Mouse (Mus musculus): Measurements from ENCODE around the gene Dglucy. TPM values are rescaled to one million over a fixed set of nuclear protein-coding genes. Genes with fewer than 3 reads are reported as not detected.

Gene Dglucy
- total RNA-seq, 1 experiment from 2014 or later = 16.2 TPM

DNA sequence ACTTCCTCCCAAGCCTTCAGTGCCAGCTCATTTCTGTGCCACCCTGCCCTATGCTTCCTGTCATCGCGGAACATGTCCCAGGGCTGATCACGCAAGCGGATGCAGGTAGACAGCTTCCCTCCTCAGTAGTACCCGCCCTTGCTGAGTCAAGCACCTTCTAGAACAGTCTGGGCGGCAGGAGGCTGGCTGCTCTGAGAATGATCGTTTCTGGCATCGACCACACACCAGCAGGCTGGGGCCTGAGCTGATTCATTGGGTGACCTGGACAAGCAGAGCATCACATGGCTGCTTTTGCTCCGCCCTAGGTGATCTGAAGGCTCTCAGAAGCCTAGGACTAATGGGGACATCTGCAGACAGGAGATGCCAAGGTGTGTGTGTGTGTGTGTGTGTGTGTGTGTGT is 124.9 kb downstream of the Dglucy start:
- peak; percentile 44; the same call in 1 of the 2 replicates for ATAC-seq (ENCODE audit: extremely low read depth, insufficient number of reproducible peaks, low FRiP score, poor library complexity, severe bottlenecking)

GRCm38 (mm10) chr12:100906861-100907260 is 128.0 kb downstream of the Dglucy start:
- ATAC-seq (ENCODE audit: extremely low read depth, insufficient number of reproducible peaks, low FRiP score, poor library complexity, severe bottlenecking) = no peak

- no peak for ATAC-seq (ENCODE audit: extremely low read depth, insufficient number of reproducible peaks, low FRiP score, poor library complexity, severe bottlenecking)
Measured at GRCm38 (mm10) chr12:100907598-100908297, 128.9 kb downstream of the Dglucy start, which contains the start of gene Gpr68. Gpr68 (minus strand) TSS chr12:100908198.

- ATAC-seq (ENCODE audit: extremely low read depth, insufficient number of reproducible peaks, low FRiP score, poor library complexity, severe bottlenecking) = no peak
Measured at GRCm38 (mm10) chr12:100908298-100909034, 129.6 kb downstream of the Dglucy start.

GRCm38 (mm10) chr12:100909765-100910164 is 130.9 kb downstream of the Dglucy start:
- no peak for ATAC-seq (ENCODE audit: extremely low read depth, insufficient number of reproducible peaks, low FRiP score, poor library complexity, severe bottlenecking)

- ATAC-seq (ENCODE audit: extremely low read depth, insufficient number of reproducible peaks, low FRiP score, poor library complexity, severe bottlenecking) = no peak
Measured at GRCm38 (mm10) chr12:100910731-100911130, 131.9 kb downstream of the Dglucy start.

DNA sequence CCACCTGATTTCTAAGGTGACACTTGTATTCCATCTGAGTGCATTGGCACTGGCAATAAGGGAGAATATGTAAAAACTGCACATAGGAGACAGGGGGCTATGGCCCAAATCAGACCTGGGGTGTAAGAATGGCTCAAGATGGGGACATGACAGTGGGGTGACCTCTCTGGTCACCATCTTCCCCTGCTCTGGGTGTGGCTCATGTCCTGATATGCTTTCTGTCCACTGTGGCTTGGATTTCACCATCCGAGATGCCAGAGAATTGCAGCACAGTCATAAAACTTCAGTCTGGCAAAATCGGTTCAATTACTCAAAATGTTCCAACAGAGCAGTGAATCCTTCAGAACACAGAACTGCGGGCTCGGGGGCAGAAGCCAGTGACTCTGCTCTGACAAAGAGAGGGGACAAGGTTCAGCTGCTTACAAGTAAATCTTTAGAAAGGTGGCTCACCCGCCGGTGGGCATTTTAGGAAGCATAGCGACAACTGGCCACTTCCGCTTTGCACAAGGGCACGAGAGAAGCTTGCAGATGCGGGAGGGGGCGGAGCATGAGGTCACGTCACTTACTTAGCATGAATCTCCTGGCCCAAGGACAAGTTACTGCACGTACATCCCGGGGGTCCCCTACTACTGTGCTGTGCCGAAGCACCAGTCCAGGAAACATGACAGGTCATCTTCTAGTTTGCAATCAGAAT is 145.9 kb downstream of the Dglucy start:
- ATAC-seq (ENCODE audit: extremely low read depth, insufficient number of reproducible peaks, low FRiP score, poor library complexity, severe bottlenecking) = peak; percentile 73

GRCm38 (mm10) chr12:100925644-100926619 is 147.1 kb downstream of the Dglucy start:
- peak; percentile 55; the same call in 1 of the 2 replicates for ATAC-seq (ENCODE audit: extremely low read depth, insufficient number of reproducible peaks, low FRiP score, poor library complexity, severe bottlenecking)

DNA sequence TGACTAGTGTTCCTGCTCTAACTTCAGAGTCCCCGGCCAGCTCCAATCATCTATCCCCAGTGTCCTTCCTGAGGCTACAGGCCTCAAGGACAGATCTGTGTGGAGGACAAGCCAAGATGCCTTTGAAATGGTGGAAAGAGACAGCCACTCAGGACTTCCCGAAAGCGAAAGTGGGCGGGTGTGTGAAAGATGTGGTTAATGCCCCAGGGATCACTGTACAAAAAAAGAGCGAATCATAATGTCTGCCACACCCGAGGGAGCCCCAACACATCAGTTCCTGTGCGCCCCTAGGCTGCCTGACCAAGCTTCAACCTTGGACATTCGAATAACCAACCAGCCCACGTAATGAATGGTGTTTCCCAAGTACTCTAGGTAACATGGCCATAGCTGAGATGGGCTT is 149.4 kb downstream of the Dglucy start:
- ATAC-seq (ENCODE audit: extremely low read depth, insufficient number of reproducible peaks, low FRiP score, poor library complexity, severe bottlenecking) = 0 out of 2 replicates have a peak, but pooled peaks have one; percentile 2

- ATAC-seq (ENCODE audit: extremely low read depth, insufficient number of reproducible peaks, low FRiP score, poor library complexity, severe bottlenecking) = no peak
Measured at GRCm38 (mm10) chr12:100931653-100932052, 152.8 kb downstream of the Dglucy start.

GRCm38 (mm10) chr12:100934796-100935195 is 155.9 kb downstream of the Dglucy start:
- ATAC-seq (ENCODE audit: extremely low read depth, insufficient number of reproducible peaks, low FRiP score, poor library complexity, severe bottlenecking) = no peak

DNA sequence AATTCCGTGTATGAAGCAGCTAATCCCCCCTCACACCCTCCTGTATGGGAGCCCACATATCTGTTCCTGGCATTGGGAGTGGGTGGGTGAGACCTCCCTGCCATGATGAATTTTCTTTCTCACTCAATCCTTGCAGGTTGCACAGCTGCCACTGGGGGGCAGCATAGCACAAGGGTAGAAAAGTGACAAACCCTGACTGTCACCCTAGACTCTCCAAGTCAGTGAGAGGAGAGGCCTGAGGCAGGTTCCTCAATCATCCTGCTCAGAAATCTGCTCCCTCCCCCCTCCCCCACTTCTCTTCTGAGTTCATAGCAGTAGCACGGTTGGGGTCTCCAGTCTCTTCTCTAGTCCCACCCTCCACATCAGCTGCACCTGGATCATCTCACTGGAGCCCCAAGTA is 157.3 kb downstream of the Dglucy start:
- ATAC-seq (ENCODE audit: extremely low read depth, insufficient number of reproducible peaks, low FRiP score, poor library complexity, severe bottlenecking) = peak; percentile 82

- no peak for ATAC-seq (ENCODE audit: extremely low read depth, insufficient number of reproducible peaks, low FRiP score, poor library complexity, severe bottlenecking)
Measured at GRCm38 (mm10) chr12:100936737-100937136, 157.9 kb downstream of the Dglucy start.

GRCm38 (mm10) chr12:100937441-100938360 is 158.8 kb downstream of the Dglucy start:
- ATAC-seq (ENCODE audit: extremely low read depth, insufficient number of reproducible peaks, low FRiP score, poor library complexity, severe bottlenecking) = no peak; the same call in 1 of the 2 replicates

DNA sequence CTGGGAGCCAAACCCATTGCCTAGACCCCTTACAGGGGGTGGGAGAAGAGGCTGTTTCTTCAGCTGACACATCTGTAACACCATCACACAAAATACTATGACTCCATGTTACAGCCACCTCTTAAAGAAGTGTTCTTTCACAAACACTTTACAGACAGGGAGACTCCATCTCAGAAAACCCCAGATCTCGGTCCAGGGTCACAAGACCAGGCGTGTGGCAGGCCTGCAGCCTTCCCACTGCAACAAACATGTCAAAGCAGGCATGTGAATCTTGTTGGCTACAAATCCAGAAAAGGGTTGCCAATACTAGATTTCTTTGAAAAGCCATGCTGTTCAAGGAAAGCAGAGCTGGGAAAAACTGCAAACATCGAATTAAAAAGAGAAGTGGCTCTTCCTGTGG is 162.5 kb downstream of the Dglucy start:
- ATAC-seq (ENCODE audit: extremely low read depth, insufficient number of reproducible peaks, low FRiP score, poor library complexity, severe bottlenecking) = no peak

GRCm38 (mm10) chr12:100943146-100943545 is 164.3 kb downstream of the Dglucy start:
- ATAC-seq (ENCODE audit: extremely low read depth, insufficient number of reproducible peaks, low FRiP score, poor library complexity, severe bottlenecking) = no peak

DNA sequence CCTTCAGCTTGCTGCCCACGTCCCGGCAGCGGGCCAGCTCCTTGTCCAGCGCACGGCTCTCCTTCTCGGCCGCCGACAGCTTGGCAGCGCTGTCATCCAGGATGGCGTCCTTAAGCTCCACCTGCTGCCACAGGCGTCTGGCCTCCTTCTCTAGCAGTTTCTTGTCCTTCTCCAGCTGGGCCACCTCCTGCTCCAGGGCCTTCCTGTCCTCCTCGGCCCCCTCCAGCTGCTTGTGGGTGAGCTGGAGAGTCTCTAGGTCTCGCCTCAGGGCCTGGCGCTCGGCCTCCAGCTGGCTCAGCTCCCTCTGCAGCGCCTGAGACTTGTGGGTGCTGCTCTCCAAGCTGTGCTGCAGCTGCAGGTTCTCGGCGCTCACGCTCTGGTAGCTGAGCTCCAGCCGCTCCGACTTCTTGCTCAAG is 166.1 kb downstream of the Dglucy start:
- no peak for ATAC-seq (ENCODE audit: extremely low read depth, insufficient number of reproducible peaks, low FRiP score, poor library complexity, severe bottlenecking)
